Mouse (Mus musculus): ENCODE measurements around the gene Rapsn. TPM values are rescaled to one million over a fixed set of nuclear protein-coding genes. Genes with fewer than 3 reads are reported as not detected.

The Rapsn gene
- total RNA-seq, 2 experiments from 2014 or later = 0.47 to 0.54 TPM

Other genes with a start within 250 kb of the Rapsn start
- 100 to 1,000 TPM in 1 of 2 experiments, 10 to 100 TPM in 1; 97.5 to 124 TPM for gene Mtch2, start 188.5 kb upstream of the Rapsn start, total RNA-seq (2021)
- 100 to 1,000 TPM; 279 to 315 TPM for gene C1qtnf4, start 149.8 kb upstream of the Rapsn start, total RNA-seq (2021)
- gene Kbtbd4, start 130.9 kb upstream of the Rapsn start, total RNA-seq (2021) = 10 to 100 TPM; 39.6 to 39.8 TPM
- 100 to 1,000 TPM; 229 to 240 TPM for gene Ndufs3, start 130.8 kb upstream of the Rapsn start, total RNA-seq (2021)
- gene Celf1, start 95.2 kb upstream of the Rapsn start, total RNA-seq (2021) = 100 to 1,000 TPM; 145 to 163 TPM
- gene Psmc3, start 18.4 kb downstream of the Rapsn start, total RNA-seq (2021) = 100 to 1,000 TPM; 206 to 234 TPM
- 10 to 100 TPM; 27.6 to 36.6 TPM for gene Slc39a13, start 34.8 kb downstream of the Rapsn start, total RNA-seq (2021)
- gene Spi1, start 46.8 kb downstream of the Rapsn start, total RNA-seq (2021) = 1 to 10 TPM; 4.1 to 5.5 TPM
- gene Mybpc3, start 82.5 kb downstream of the Rapsn start, total RNA-seq (2021) = under 1 TPM; 0.41 to 0.81 TPM
- 100 to 1,000 TPM; 227 to 230 TPM for gene Madd, start 148.2 kb downstream of the Rapsn start, total RNA-seq (2021)
- 1 to 10 TPM; 3.1 to 4.2 TPM for gene Nr1h3, start 167.2 kb downstream of the Rapsn start, total RNA-seq (2021)
- 10 to 100 TPM; 44.5 to 46.9 TPM for gene Acp2, start 167.3 kb downstream of the Rapsn start, total RNA-seq (2021)
- 10 to 100 TPM in 1 of 2 experiments, 1 to 10 TPM in 1; 9.6 to 12.2 TPM for gene Ddb2, start 201.4 kb downstream of the Rapsn start, total RNA-seq (2021)
- 10 to 100 TPM; 40.8 to 43.2 TPM for gene Pacsin3, start 220.3 kb downstream of the Rapsn start, total RNA-seq (2021)
- gene Arfgap2, start 229.4 kb downstream of the Rapsn start, total RNA-seq (2021) = 10 to 100 TPM; 66.2 to 78.1 TPM

All from left cerebral cortex, postnatal 36 days (tissue).